Mouse (Mus musculus): ENCODE results near the gene Slc25a33. TPM values are rescaled to one million over a fixed set of nuclear protein-coding genes. Genes with fewer than 3 reads are reported as not detected.

Gene Slc25a33
- polyA plus RNA-seq, 1 experiment from 2014 or later, result 10.6 TPM

GRCm38 (mm10) chr4:149725661-149726350 lies 48.3 kb downstream of the Slc25a33 start:
- no peaks in the 10 kb centered on the region for H3K27me3 ChIP-seq

DNA sequence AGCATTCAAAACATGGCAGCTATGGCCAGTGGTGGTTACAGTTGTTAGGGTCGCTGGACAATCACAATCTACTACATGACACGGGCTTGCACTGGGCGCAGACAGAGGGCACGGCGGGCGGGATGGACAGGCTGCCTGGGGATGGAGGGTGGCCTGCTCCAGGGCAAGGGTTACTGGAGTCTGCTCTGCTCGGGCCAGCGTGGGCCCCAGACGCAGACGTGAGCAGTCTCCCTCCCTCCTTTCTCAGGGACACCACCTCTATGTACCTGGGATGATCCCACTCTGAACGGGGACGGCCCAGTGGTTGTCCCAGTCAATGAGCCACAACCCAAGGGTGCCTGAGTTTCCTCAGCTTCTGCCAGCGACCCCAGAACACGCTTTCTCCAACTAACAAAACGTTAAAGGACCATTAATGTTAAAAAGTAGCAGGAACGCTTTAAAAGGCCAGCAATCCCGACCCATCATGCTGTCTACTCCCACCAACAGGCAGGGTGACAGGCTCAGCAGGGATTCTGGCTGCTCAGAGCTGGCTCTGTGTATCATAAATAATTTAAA lies 49.1 kb downstream of the Slc25a33 start:
- H3K27ac ChIP-seq (replicated peaks), result no peak overlapping the region
- no peaks in the 10 kb centered on the region for H3K9me3 ChIP-seq (replicated peaks)
- peaks cover 8% of the 10 kb centered on the region; the same call in 1 of the 2 replicates for H3K4me1 ChIP-seq (replicated peaks)
- no peak for ATAC-seq (ENCODE audit: insufficient read depth)
- WGBS (ENCODE audit: insufficient replicate concordance), result 82% methylated on average over 17 of the region's 17 CpGs
- no peaks in the 10 kb centered on the region for H3K27me3 ChIP-seq
- peaks cover 56% of the 10 kb centered on the region for H3K36me3 ChIP-seq (replicated peaks)
- no peak overlapping the region for H3K4me3 ChIP-seq (replicated peaks)
- H3K9ac ChIP-seq, result no peak overlapping the region
- no peak overlapping the region for H3K4me2 ChIP-seq

More at GRCm38 (mm10) chr4:149725661-149726350, 48.3 kb downstream of the Slc25a33 start:
- Histone ChIP-seq H3K4me2 (no peak overlapping the region), H3K9ac (no peak overlapping the region), H3K4me3 (replicated peaks) (no peak overlapping the region), H3K36me3 (replicated peaks) (peaks cover 55% of the 10 kb centered on the region), H3K27ac (replicated peaks) (no peak overlapping the region), H3K4me1 (replicated peaks) (peaks cover 8% of the 10 kb centered on the region), H3K9me3 (replicated peaks) (no peaks in the 10 kb centered on the region)
- ATAC-seq (ENCODE audit: insufficient read depth), result no peak
- WGBS (ENCODE audit: insufficient replicate concordance), result 47% methylated on average over 15 of the region's 15 CpGs

- Histone ChIP-seq H3K9ac (no peak overlapping the region), H3K9me3 (replicated peaks) (no peaks in the 10 kb centered on the region), H3K4me3 (replicated peaks) (no peak overlapping the region), H3K4me1 (replicated peaks) (peaks cover 8% of the 10 kb centered on the region; the same call in 1 of the 2 replicates), H3K36me3 (replicated peaks) (peaks cover 56% of the 10 kb centered on the region), H3K27ac (replicated peaks) (no peak overlapping the region), H3K4me2 (no peak overlapping the region), H3K27me3 (no peaks in the 10 kb centered on the region)
- 72% methylated on average over 17 of the region's 17 CpGs for WGBS (ENCODE audit: insufficient replicate concordance)
- peak; percentile 19; the same call in 1 of the 2 replicates for ATAC-seq (ENCODE audit: insufficient read depth)
Observed at GRCm38 (mm10) chr4:149723855-149724731, 50.0 kb downstream of the Slc25a33 start.

GRCm38 (mm10) chr4:149723021-149723390 lies 51.1 kb downstream of the Slc25a33 start:
- peaks cover 8% of the 10 kb centered on the region; the same call in 1 of the 2 replicates for H3K4me1 ChIP-seq (replicated peaks)
- WGBS (ENCODE audit: insufficient replicate concordance), result 76% methylated on average over 12 of the region's 12 CpGs
- no peak overlapping the region for H3K27ac ChIP-seq (replicated peaks)
- H3K27me3 ChIP-seq, result no peaks in the 10 kb centered on the region
- no peak overlapping the region for H3K4me2 ChIP-seq
- no peak for ATAC-seq (ENCODE audit: insufficient read depth)
- no peak overlapping the region for H3K9ac ChIP-seq
- peaks cover 61% of the 10 kb centered on the region for H3K36me3 ChIP-seq (replicated peaks)
- H3K4me3 ChIP-seq (replicated peaks), result no peak overlapping the region
- H3K9me3 ChIP-seq (replicated peaks), result no peaks in the 10 kb centered on the region

DNA sequence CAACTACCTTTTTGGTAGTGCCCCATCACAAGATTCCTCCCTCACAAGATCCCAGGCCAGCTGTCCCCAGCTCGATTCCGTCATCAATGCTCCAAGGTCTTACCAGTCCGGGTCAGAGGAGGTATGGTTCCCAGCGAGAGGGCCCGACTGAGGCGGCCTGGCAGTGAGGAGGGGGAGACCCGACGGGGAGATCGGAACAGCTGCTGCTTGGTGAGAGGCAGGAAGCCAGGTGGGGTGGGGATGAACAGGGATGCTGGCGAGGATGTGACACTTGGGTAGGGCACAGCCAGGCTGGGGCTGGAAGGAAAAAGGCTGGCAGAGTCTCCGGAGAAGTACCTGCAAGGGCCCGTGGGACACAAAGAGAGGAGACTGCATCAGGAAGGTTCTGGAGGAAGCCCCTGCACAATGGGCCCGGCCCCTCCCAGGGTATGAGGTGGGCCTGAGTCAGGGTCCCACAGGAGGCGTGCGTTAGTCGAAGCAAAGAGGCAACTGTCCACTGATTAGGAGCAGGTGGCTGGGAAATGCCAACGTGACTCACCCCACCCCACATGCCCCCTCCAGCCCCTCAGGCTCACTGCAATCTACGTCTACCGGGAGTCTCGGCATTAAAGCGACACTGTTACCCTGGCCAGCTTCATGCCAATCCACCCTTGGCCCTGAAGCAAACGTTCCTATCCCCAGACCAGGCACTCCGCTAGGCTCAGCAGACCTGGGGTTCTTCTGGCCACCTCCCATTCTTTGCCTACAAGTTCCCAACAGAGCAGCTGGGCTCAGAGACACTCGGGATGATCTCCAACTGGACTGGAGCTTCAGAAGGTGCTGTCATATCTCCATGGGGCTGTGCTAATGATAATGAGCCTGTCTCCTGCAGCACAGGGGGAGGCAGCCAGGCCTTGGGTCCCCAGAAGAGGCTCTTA lies 51.7 kb downstream of the Slc25a33 start:
- no peak for ATAC-seq (ENCODE audit: insufficient read depth)
- Histone ChIP-seq H3K9me3 (replicated peaks) (no peaks in the 10 kb centered on the region), H3K36me3 (replicated peaks) (peaks cover 61% of the 10 kb centered on the region), H3K4me2 (no peak overlapping the region), H3K27ac (replicated peaks) (no peak overlapping the region), H3K27me3 (no peaks in the 10 kb centered on the region), H3K4me3 (replicated peaks) (no peak overlapping the region), H3K9ac (no peak overlapping the region), H3K4me1 (replicated peaks) (peaks cover 8% of the 10 kb centered on the region; the same call in 1 of the 2 replicates)
- 79% methylated on average over 24 of the region's 24 CpGs for WGBS (ENCODE audit: insufficient replicate concordance)

- Histone ChIP-seq H3K27ac (replicated peaks) (no peak overlapping the region), H3K36me3 (replicated peaks) (peaks cover 60% of the 10 kb centered on the region), H3K9me3 (replicated peaks) (no peaks in the 10 kb centered on the region), H3K4me2 (no peak overlapping the region), H3K27me3 (no peaks in the 10 kb centered on the region), H3K9ac (no peak overlapping the region), H3K4me1 (replicated peaks) (peaks cover 6% of the 10 kb centered on the region; the same call in 1 of the 2 replicates), H3K4me3 (replicated peaks) (no peak overlapping the region)
- 73% methylated on average over 8 of the region's 8 CpGs for WGBS (ENCODE audit: insufficient replicate concordance)
- no peak for ATAC-seq (ENCODE audit: insufficient read depth)
Observed at GRCm38 (mm10) chr4:149721163-149721562, 52.9 kb downstream of the Slc25a33 start.

DNA sequence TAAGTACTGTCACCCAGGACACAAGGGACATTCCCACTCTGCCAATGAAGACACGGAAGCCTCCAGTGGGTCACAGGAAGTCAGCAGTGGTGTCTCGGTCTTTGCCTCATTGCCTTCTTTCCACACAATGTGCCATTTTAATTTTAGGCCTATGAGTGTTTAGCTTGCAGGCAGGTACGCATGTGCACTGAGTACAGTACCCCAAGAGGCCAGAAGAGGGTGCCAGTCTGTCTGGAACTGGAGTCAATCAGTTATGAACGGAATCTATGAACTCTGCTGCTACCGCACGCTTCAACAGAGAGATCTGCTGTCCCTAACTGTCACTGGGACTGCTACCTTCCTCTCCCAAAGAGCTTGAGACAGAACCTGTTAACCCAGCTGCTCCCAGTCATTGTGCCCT lies 54.4 kb downstream of the Slc25a33 start:
- Histone ChIP-seq H3K4me2 (no peak overlapping the region), H3K27ac (replicated peaks) (no peak overlapping the region), H3K4me3 (replicated peaks) (no peak overlapping the region), H3K36me3 (replicated peaks) (peaks cover 58% of the 10 kb centered on the region), H3K4me1 (replicated peaks) (no peaks in the 10 kb centered on the region), H3K27me3 (no peaks in the 10 kb centered on the region), H3K9me3 (replicated peaks) (no peaks in the 10 kb centered on the region), H3K9ac (no peak overlapping the region)
- no peak for ATAC-seq (ENCODE audit: insufficient read depth)
- WGBS (ENCODE audit: insufficient replicate concordance), result 58% methylated on average over 6 of the region's 6 CpGs

DNA sequence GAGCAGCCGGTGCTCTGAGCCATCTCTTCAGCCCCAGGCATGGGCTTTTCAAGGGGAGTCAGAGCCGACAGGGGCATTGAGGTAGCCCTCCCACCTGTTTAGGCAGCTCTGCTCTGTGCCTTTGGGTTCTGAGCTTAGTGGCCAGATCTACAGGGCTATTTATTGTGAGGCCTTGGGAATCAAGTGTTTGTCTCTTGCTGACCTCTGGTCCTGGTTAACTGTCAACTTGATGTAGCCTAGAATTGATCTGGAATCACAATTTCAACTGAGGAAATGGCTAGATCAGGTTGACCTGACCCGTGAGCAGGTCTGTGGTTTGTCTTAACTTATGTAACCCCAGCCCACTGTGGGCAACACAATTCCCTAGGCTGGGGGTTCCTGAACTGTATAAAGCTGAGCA lies 59.5 kb downstream of the Slc25a33 start:
- Histone ChIP-seq H3K9me3 (replicated peaks) (no peaks in the 10 kb centered on the region), H3K9ac (no peak overlapping the region), H3K36me3 (replicated peaks) (peaks cover 34% of the 10 kb centered on the region), H3K4me2 (no peak overlapping the region), H3K27ac (replicated peaks) (no peak overlapping the region), H3K4me3 (replicated peaks) (no peak overlapping the region), H3K27me3 (no peaks in the 10 kb centered on the region), H3K4me1 (replicated peaks) (no peaks in the 10 kb centered on the region; the same call in 1 of the 2 replicates)
- ATAC-seq (ENCODE audit: insufficient read depth), result no peak
- WGBS (ENCODE audit: insufficient replicate concordance), result 57% methylated on average over 3 of the region's 3 CpGs

DNA sequence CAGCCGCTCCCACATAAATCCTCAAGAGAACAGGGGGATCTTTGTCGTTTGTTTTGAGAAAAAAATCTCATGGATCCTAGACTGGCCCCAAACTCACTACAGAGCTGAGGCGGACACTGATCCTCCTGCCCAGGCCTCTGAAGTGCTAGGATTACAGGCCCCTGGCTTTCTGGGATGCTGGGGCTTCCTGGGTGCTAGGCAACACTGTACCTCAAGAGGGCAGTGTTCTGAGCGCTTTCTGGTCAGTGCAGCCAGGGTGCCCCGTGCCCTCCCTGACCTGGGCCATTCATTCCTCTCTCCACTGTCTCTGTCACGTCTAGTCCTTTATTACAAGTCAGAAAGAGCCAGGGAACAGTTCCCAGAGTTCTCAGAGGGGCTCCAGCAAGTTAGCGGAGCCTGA lies 62.1 kb downstream of the Slc25a33 start:
- WGBS (ENCODE audit: insufficient replicate concordance), result 29% methylated on average over 7 of the region's 7 CpGs

DNA sequence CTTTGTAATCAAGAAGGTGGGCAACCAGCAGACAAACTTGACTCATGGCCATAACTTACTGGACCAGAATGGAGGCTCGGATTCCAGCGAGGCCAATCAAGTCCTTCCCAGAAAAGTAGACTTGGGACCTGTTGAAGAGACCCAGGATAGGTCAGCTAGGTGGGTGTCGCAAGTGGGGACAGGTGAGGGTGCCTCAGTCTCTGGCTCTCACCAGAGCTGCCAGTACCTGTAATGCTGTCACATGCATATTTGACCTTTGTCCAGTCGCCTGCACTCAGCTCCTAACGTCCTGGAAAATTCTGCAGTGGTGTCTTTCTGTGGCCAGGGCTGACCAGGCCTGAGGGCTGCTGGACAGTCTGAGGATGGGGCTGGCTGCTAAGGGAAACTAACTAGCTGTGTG lies 62.6 kb downstream of the Slc25a33 start:
- Histone ChIP-seq H3K9me3 (replicated peaks) (no peaks in the 10 kb centered on the region), H3K4me1 (replicated peaks) (no peaks in the 10 kb centered on the region; the same call in 1 of the 2 replicates), H3K9ac (no peak overlapping the region), H3K4me2 (no peak overlapping the region), H3K27me3 (no peaks in the 10 kb centered on the region), H3K4me3 (replicated peaks) (no peak overlapping the region), H3K36me3 (replicated peaks) (peaks cover 7% of the 10 kb centered on the region), H3K27ac (replicated peaks) (no peak overlapping the region)
- 0 out of 2 replicates have a peak, but pooled peaks have one; percentile 20 for ATAC-seq (ENCODE audit: insufficient read depth)
- WGBS (ENCODE audit: insufficient replicate concordance), result 71% methylated on average over 5 of the region's 5 CpGs

More for the DNA sequence above, 62.1 kb downstream of the Slc25a33 start:
- Histone ChIP-seq H3K27me3 (no peaks in the 10 kb centered on the region), H3K27ac (replicated peaks) (no peak overlapping the region), H3K4me3 (replicated peaks) (no peak overlapping the region), H3K4me1 (replicated peaks) (no peaks in the 10 kb centered on the region; the same call in 1 of the 2 replicates), H3K36me3 (replicated peaks) (peaks cover 10% of the 10 kb centered on the region), H3K9ac (no peak overlapping the region), H3K4me2 (no peak overlapping the region), H3K9me3 (replicated peaks) (no peaks in the 10 kb centered on the region)
- ATAC-seq (ENCODE audit: insufficient read depth), result no peak

Data from liver, embryonic 15.5 days (tissue).